Mouse (Mus musculus): ENCODE measurements around the gene Scg3.

DNA sequence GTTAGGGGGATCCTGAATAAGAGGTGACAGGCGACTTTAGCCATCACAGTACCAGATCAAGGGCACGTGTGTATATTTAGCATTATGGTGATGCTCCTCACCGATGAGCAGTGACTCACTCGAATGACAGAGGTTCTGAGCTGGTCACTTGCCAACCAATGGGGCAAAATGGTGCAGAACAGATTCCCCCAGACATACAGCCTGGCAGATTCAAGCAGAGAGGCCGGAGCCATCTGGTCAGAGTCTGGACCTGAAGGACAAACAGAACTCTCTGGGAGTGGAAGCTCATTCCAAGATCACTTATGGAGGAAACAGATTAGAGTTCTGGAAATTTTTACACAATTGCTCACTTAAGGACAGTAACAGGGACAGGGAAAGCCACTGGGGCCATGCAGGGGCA is 17.2 kb downstream of the Scg3 start:
- TF ChIP-seq CTCF (IDR thresholded peaks at IDR 0.05) (no peak), EP300 (IDR thresholded peaks at IDR 0.05) (no peak)
